Mouse (Mus musculus) hematopoietic multipotent progenitor cell, adult 10-12 weeks (in vitro differentiated cells): ENCODE data around the gene Mfn1. TPM values are rescaled to one million over a fixed set of nuclear protein-coding genes. Genes with fewer than 3 reads are reported as not detected.

Source experiments
- polyA plus RNA-seq: library from polyadenylated mRNA; stranded (reverse); fragments of >175 nt; gene quantifications from 2 replicates; pipeline ENCODE4 v1.2.3, GENCODE M21; 2012; ENCODE audit warnings: low replicate concordance

The Mfn1 gene
- polyA plus RNA-seq: 3.7 and 6.0 TPM in 2 replicates

GRCm38 (mm10) chr3:32529303-32529898 lies at the start of gene Mfn1:
Mfn1 (plus strand) TSS chr3:32529465.

GRCm38 (mm10) chr3:32492097-32493090 lies 36.9 kb upstream of the Mfn1 start, which contains the start of gene Kcnmb3:
Kcnmb3 (minus strand) TSS chr3:32492231.

GRCm38 (mm10) chr3:32509496-32510374 lies 19.5 kb upstream of the Mfn1 start, which contains the start of gene Zfp639:
Zfp639 (plus strand) TSS chr3:32510259.

GRCm38 (mm10) chr3:32616331-32617052 lies 87.2 kb downstream of the Mfn1 start, which contains the start of gene Gnb4:
Gnb4 (minus strand) TSS chr3:32616585.

Other genes starting within 250 kb of the Mfn1 start
- 2.1 and 3.1 TPM in 2 replicates for gene Zmat3, start 163.5 kb upstream of the Mfn1 start, polyA plus RNA-seq
- gene Pik3ca, start 131.8 kb upstream of the Mfn1 start, polyA plus RNA-seq: 1.6 and 4.9 TPM in 2 replicates
- 0.13 and 0.35 TPM in 2 replicates for gene Kcnmb3, start 37.2 kb upstream of the Mfn1 start, polyA plus RNA-seq
- gene Zfp639, start 19.2 kb upstream of the Mfn1 start, polyA plus RNA-seq: 5.0 and 6.1 TPM in 2 replicates
- gene Gnb4, start 87.1 kb downstream of the Mfn1 start, polyA plus RNA-seq: 2.3 and 2.5 TPM in 2 replicates
- 8.9 and 11.8 TPM in 2 replicates for gene Actl6a, start 176.8 kb downstream of the Mfn1 start, polyA plus RNA-seq
- gene Ndufb5, start 207.5 kb downstream of the Mfn1 start, polyA plus RNA-seq: 3.7 and 60.8 TPM in 2 replicates
- 0.66 and 0.68 TPM in 2 replicates for gene Mrpl47, start 208.1 kb downstream of the Mfn1 start, polyA plus RNA-seq